Mouse (Mus musculus): ENCODE results near the gene Tcf23. TPM values are rescaled to one million over a fixed set of nuclear protein-coding genes. Genes with fewer than 3 reads are reported as not detected.

Gene Tcf23
- polyA plus RNA-seq, 1 experiment from 2014 or later, result not detected

DNA sequence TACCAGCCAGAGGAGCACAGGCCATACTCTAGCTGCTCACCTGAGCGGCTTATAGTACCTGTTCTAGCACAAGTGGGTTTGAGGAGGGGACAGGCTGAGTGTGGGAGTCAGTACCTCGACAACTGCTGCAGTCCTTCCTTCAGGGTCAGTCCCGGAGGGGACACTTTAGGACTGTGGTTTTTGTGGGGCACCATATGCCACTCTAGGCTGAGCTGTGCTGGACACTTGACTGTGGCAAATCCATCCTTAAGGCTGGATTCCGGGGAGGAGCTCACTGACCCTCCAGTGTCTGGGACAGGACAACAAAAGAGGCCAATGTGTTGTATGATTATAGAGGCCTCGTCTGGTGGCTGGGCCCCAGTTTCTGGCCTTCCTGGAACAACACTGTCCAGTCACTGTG is 15.9 kb upstream of the Tcf23 start:
- H3K9me3 ChIP-seq, result no peaks in the 10 kb centered on the region
- H3K36me3 ChIP-seq (replicated peaks), result peaks cover 53% of the 10 kb centered on the region
- no peak overlapping the region for H3K27ac ChIP-seq
- no peak overlapping the region for H3K4me3 ChIP-seq (replicated peaks)
- no peak overlapping the region for H3K9ac ChIP-seq
- no peak for ATAC-seq (ENCODE audit: low FRiP score)
- WGBS, result 86% methylated on average over 5 of the region's 5 CpGs
- peaks cover 17% of the 10 kb centered on the region for H3K4me1 ChIP-seq
- no peaks in the 10 kb centered on the region for H3K27me3 ChIP-seq
- H3K4me2 ChIP-seq, result no peak overlapping the region

DNA sequence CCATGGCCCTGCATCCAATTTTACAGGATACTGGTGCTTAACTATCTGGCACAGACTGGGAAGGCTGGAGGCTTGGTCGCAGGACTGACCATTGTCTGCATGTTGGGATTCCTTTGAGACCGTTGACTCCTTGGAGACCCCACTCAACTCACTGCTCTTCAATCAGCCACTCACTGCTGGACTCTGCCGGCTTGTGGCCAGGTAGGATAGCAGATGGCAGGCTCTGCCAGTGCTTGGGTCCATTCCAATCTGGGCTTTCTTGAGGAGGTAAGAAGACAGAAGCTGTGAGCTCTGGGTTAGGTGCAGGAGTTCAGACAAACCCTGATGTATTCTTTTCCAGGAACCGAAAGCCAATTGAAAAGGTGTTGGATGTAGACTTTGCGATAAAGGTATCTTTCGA is 14.4 kb upstream of the Tcf23 start:
- no peak for ATAC-seq (ENCODE audit: low FRiP score)
- no peak overlapping the region for H3K4me3 ChIP-seq (replicated peaks)
- H3K9me3 ChIP-seq, result no peaks in the 10 kb centered on the region
- H3K27me3 ChIP-seq, result no peaks in the 10 kb centered on the region
- H3K36me3 ChIP-seq (replicated peaks), result peaks cover 61% of the 10 kb centered on the region
- H3K27ac ChIP-seq, result no peak overlapping the region
- H3K4me1 ChIP-seq, result peaks cover 30% of the 10 kb centered on the region
- no peak overlapping the region for H3K4me2 ChIP-seq
- H3K9ac ChIP-seq, result no peak overlapping the region
- WGBS, result 98% methylated on average over 6 of the region's 6 CpGs

DNA sequence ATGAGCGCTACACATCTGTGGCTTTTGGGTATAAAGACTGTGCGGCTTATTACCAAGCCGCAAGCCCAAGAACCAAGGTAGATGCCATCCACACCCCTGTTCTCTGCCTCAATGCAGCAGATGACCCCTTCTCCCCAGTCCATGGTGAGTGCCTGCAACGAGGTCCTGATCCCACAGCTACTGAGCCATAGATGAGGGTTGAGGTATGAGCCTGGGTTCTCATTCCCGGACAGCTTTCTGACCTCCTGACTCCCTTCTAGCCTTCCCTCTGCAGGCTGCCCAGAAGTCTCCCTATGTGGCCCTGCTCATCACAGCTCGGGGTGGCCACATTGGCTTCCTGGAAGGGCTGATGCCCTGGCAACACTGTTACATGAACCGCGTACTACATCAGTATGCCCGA is 13.9 kb upstream of the Tcf23 start:
- Histone ChIP-seq H3K9me3 (no peaks in the 10 kb centered on the region), H3K36me3 (replicated peaks) (peaks cover 61% of the 10 kb centered on the region), H3K4me1 (peaks cover 28% of the 10 kb centered on the region), H3K4me3 (replicated peaks) (no peak overlapping the region), H3K4me2 (no peak overlapping the region), H3K27me3 (no peaks in the 10 kb centered on the region), H3K9ac (no peak overlapping the region), H3K27ac (no peak overlapping the region)
- 94% methylated on average over 9 of the region's 9 CpGs for WGBS
- no peak for ATAC-seq (ENCODE audit: low FRiP score)

DNA sequence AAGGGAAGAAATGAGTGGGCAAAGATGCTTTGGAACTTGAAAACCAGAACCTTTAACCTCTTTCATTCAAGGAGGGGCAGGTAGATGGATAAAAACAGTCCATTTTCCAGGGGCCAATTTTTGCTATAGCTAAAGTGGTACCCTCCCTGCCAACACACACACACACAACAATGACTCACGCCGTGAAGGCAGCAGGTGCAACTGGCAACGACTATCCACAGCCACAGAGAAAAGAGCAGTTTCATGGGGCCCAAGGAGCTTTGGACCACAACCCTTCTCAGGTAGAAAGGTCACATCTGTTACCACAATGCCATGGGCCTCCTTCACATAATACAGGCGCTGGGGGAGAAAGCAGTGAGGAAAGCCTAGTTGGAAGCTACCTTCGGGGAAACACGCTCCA is 12.7 kb upstream of the Tcf23 start:
- Histone ChIP-seq H3K27me3 (no peaks in the 10 kb centered on the region), H3K9me3 (no peaks in the 10 kb centered on the region), H3K9ac (no peak overlapping the region), H3K4me3 (replicated peaks) (no peak overlapping the region), H3K4me1 (peaks cover 21% of the 10 kb centered on the region), H3K4me2 (no peak overlapping the region), H3K27ac (no peak overlapping the region), H3K36me3 (replicated peaks) (peaks cover 61% of the 10 kb centered on the region)
- 95% methylated on average over 6 of the region's 6 CpGs for WGBS
- no peak for ATAC-seq (ENCODE audit: low FRiP score)

DNA sequence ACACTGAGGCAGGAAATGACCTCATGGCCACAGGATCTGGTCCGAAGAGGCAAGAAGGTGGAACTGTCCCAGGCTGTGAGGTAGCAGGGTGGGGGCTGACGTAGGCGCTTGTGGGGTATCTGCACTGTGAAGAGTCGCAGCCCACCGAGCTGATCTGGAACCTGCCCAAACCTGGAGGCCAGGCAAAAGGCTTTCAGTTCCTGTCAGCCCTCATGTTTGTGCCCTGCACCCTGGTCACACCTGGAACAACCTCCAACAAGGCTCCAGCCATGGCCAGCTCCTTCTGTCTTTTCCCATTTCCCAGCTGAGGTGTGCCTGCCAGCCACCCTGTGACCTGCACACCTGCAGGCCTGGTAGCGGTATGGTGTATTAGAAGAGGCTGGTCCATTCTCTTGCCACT is 10.6 kb upstream of the Tcf23 start:
- Histone ChIP-seq H3K4me2 (peak overlapping the region; percentile 6; the same call in 1 of the 2 replicates), H3K4me1 (peaks cover 21% of the 10 kb centered on the region), H3K27me3 (0 out of 2 replicates have a peak, but pooled peaks cover 3% of the 10 kb centered on the region), H3K9me3 (no peaks in the 10 kb centered on the region), H3K36me3 (replicated peaks) (peaks cover 45% of the 10 kb centered on the region), H3K27ac (no peak overlapping the region), H3K9ac (no peak overlapping the region), H3K4me3 (replicated peaks) (no peak overlapping the region)
- WGBS, result 93% methylated on average over 6 of the region's 6 CpGs
- ATAC-seq (ENCODE audit: low FRiP score), result no peak

DNA sequence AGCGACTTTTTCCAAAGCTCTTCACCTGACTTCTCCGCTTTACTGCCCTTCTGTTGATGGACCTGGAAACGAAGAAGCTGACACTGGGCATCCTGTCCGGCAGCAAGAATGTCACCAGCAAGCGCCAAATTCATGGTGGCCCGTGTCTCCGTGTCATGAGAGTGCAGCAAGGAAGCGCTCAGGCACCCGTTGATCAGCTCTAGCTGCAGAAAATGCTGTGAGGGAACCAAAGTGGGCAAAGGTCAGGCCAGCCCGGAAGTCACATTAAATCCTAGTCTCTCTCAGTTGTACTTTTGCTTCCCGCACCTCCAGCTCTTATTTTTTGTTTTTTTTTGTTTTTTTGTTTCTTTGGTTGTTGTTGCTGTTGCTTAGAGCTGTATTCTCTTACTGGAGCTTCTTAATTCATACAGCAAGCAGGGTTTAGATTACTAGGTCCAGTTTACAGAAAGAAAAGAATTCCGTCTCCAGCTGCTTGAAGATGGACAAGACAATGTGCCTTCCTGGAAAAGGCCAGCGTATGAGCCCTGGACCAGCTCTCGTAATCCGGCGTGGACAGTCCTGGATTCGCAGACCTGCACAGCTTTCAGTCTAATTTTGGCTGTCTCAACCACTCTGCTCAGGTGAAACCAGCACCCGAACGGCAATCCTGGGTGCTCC is 9.1 kb upstream of the Tcf23 start:
- Histone ChIP-seq H3K4me2 (peak overlapping the region; percentile 86), H3K4me3 (replicated peaks) (peak overlapping the region; percentile 78), H3K4me1 (peaks cover 21% of the 10 kb centered on the region), H3K27me3 (0 out of 2 replicates have a peak, but pooled peaks cover 3% of the 10 kb centered on the region), H3K9ac (peak overlapping the region; percentile 89), H3K36me3 (replicated peaks) (peaks cover 31% of the 10 kb centered on the region), H3K27ac (peak overlapping the region; percentile 88), H3K9me3 (no peaks in the 10 kb centered on the region)
- no peak for ATAC-seq (ENCODE audit: low FRiP score)
- 43% methylated on average over 19 of the region's 19 CpGs for WGBS

DNA sequence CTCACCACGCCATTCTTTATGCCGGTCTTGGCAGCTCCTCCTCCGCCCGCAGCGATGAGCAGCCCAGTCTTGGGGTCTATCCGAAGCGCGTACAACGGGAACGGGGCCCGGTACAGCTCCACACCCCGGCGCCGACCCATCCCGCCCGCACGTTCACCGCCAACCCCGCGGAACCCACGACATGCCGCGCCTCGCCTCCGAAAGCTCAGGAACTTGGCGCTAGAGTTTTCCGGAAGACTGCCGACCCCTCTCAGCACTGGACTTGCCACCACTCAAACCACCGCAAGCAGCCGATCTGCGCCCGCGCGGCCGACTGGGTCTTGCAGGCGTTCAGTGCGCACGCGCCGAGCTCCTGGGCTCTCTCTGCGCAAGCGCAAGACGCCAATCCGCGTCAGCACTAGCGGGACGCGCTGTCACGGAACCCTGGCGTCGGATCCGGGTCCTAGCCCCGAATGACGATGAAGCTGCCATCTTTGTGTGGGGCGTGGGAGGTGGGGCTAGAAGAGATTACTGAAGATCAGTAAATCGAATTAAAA is 8.4 kb upstream of the Tcf23 start, which contains the start of gene Preb:
Gene Preb (minus strand): TSS at position 396 of the 536 bp plus-strand sequence.
- Histone ChIP-seq H3K9ac (peak within 1 kb of the TSS; percentile 89), H3K27me3 (0 out of 2 replicates have a peak, but pooled peaks cover 3% of the 10 kb centered on the region), H3K36me3 (replicated peaks) (peaks cover 24% of the 10 kb centered on the region), H3K4me3 (replicated peaks) (peak within 1 kb of the TSS; percentile 78), H3K27ac (peak within 1 kb of the TSS; percentile 88), H3K9me3 (no peaks in the 10 kb centered on the region), H3K4me2 (peak within 1 kb of the TSS; percentile 86), H3K4me1 (peaks cover 21% of the 10 kb centered on the region)
- ATAC-seq (ENCODE audit: low FRiP score), result peak; percentile 95
- WGBS, result under 1% methylated on average over 56 of the region's 56 CpGs

DNA sequence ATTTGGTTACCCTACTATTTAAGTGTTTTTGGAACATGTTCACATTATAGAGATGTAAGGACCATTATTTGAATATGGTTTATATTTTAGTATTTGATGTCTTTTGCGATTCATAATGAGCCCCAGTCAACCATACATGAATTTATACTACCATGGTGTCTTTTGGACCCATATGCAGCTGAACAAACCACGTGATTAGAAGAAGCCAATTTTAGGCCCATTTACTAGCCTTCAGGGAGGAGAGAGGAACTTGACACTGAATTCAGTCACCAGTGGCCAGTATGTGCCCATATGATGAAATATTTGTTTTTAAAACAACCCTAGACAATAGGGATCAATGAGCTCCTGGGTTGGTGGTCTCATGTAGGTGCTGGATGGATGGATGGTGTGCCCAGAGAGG is 7.6 kb upstream of the Tcf23 start:
- Histone ChIP-seq H3K4me2 (peak overlapping the region; percentile 86), H3K9me3 (no peaks in the 10 kb centered on the region), H3K36me3 (replicated peaks) (peaks cover 16% of the 10 kb centered on the region), H3K27me3 (0 out of 2 replicates have a peak, but pooled peaks cover 3% of the 10 kb centered on the region), H3K9ac (no peak overlapping the region; the same call in 1 of the 2 replicates), H3K4me3 (replicated peaks) (0 out of 2 replicates have a peak overlapping the region, but pooled peaks have one; percentile 78), H3K4me1 (peaks cover 21% of the 10 kb centered on the region), H3K27ac (no peak overlapping the region)
- ATAC-seq (ENCODE audit: low FRiP score), result no peak
- 89% methylated on average over 2 of the region's 2 CpGs for WGBS

DNA sequence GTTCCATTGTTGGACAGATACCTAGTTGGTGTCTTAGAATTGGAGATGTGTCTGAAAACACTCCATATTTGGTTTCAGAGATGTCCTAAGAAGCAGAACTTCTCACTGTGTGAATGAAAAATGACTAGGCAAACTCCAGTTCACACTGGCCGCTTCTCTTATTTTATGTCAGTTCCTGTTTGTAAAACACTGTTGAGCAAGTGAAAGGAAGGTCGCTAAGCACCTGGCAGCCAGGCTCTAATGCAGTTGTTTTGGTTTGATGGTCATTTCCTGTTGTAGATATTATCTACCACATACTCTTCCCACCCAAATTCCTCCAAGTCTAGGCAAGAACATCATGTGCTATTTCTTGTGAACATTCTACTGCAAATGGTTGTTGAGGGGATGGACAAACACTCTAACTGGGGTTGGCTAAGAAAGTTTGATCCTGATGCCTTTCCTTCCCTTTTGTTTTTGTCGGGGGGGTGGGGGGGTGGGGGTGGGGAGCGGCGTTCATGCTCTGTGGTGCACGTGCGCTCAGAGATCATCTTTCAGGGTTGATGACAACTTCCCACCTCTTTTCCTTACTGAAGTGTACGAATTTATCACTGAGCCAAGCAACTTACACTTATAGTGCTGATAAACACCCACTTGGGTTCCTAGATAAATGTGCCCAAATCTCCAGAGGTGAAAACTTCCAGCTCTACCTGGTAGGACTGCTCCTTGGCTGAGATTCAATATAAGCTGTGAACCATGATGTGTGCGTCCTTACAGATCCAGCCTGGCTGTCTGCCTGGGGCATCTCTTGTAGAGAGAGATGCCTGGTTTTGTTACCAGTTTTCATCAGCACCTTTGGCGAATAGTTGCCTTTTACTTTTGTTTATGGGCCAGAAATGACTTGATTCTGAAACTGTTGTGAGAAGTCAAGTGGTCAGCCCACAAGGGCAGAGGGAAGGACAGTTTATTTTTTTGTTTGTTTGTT is 6.6 kb upstream of the Tcf23 start:
- no peak overlapping the region for H3K4me2 ChIP-seq
- H3K4me1 ChIP-seq, result peaks cover 21% of the 10 kb centered on the region
- H3K9ac ChIP-seq, result no peak overlapping the region
- H3K9me3 ChIP-seq, result no peaks in the 10 kb centered on the region
- H3K4me3 ChIP-seq (replicated peaks), result no peak overlapping the region
- H3K36me3 ChIP-seq (replicated peaks), result peaks cover 13% of the 10 kb centered on the region
- H3K27ac ChIP-seq, result no peak overlapping the region
- ATAC-seq (ENCODE audit: low FRiP score), result no peak
- WGBS, result 85% methylated on average over 10 of the region's 10 CpGs
- H3K27me3 ChIP-seq, result 0 out of 2 replicates have a peak, but pooled peaks cover 3% of the 10 kb centered on the region

DNA sequence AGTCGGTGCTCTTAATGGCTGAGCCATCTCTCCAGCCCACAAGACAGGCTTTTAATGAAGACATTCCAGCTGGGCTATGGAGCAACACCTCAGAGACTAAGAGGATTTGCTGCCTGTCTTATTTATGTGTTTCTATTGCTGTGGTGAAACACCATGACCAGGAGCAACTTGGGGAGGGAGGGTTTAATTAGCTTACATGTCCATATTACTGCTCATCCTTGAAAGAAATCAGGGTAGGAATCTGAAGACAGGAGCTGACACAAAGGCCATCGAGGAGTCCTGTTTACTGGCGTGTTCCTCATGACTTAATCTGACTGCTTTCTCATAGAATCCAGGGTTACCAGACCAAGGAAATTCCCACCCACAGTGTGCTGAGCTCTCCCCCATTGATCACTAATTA is 4.5 kb upstream of the Tcf23 start:
- ATAC-seq (ENCODE audit: low FRiP score), result no peak
- H3K4me1 ChIP-seq, result peaks cover 5% of the 10 kb centered on the region
- WGBS, result 69% methylated on average over 3 of the region's 3 CpGs

DNA sequence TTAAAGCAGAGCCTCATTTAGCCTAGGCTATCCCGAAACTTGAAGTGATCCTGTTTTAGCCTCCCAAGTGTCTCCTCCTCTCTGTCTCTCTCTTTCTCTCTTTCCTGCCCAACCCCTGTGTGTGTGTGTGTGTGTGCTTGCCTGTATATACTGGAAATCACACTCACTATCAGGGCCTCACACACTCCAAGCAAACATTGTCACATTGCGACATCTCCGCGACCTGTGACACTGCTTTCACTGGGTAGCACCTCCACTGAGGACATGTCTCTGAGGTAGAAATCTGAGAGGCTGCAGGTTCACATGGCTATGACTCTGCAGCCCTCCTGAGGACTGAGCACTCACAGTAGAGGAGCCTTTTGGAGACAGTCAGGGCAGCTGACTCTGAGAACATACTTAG is 2.3 kb upstream of the Tcf23 start:
- WGBS, result 86% methylated on average over 4 of the region's 4 CpGs
- no peaks in the 10 kb centered on the region for H3K9me3 ChIP-seq
- peaks cover 10% of the 10 kb centered on the region; the same call in 1 of the 2 replicates for H3K27me3 ChIP-seq
- no peak overlapping the region for H3K4me2 ChIP-seq
- no peaks in the 10 kb centered on the region for H3K4me1 ChIP-seq
- H3K9ac ChIP-seq, result no peak overlapping the region
- no peak for ATAC-seq (ENCODE audit: low FRiP score)
- H3K36me3 ChIP-seq (replicated peaks), result no peaks in the 10 kb centered on the region
- H3K4me3 ChIP-seq (replicated peaks), result no peak overlapping the region
- no peak overlapping the region for H3K27ac ChIP-seq

More for the DNA sequence above, 4.5 kb upstream of the Tcf23 start:
- Histone ChIP-seq H3K4me2 (no peak overlapping the region), H3K4me3 (replicated peaks) (no peak overlapping the region), H3K9me3 (no peaks in the 10 kb centered on the region), H3K36me3 (replicated peaks) (no peaks in the 10 kb centered on the region), H3K27ac (no peak overlapping the region), H3K27me3 (peaks cover 9% of the 10 kb centered on the region; the same call in 1 of the 2 replicates), H3K9ac (no peak overlapping the region)

DNA sequence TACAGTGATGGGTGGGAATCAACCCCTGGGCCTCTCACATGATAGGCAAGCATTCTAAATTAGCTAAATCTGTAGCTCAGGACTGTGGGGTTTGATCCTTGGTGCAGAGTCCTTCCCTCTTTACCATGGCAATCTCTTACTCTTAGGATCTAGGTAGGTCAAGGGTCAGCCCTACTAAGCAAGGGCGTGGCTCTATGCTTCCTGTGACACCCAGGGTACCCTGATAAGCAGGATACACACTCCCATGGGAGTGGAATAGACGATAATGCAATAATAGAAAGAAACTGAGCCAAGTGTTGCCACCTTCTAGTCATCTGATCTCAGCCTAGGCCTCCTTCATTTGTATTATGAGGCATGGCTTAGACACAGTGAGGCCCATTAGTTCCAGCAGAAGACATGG is 978 bp downstream of the Tcf23 start:
- H3K27ac ChIP-seq, result no peak overlapping the region
- no peaks in the 10 kb centered on the region for H3K4me1 ChIP-seq
- H3K27me3 ChIP-seq, result peaks cover 7% of the 10 kb centered on the region; the same call in 1 of the 2 replicates
- H3K4me3 ChIP-seq (replicated peaks), result no peak overlapping the region
- WGBS, result 80% methylated on average over 2 of the region's 2 CpGs
- H3K4me2 ChIP-seq, result no peak overlapping the region
- no peak overlapping the region for H3K9ac ChIP-seq
- no peaks in the 10 kb centered on the region for H3K36me3 ChIP-seq (replicated peaks)
- ATAC-seq (ENCODE audit: low FRiP score), result no peak
- H3K9me3 ChIP-seq, result no peaks in the 10 kb centered on the region
